Mouse (Mus musculus) layer of hippocampus, adult 18-20 months (tissue): ENCODE measurements around the gene Paqr6. TPM values are rescaled to one million over a fixed set of nuclear protein-coding genes. Genes with fewer than 3 reads are reported as not detected.

ENCODE experiments used
- DNase-seq, 2 experiments: peaks; one replicate each; pipeline ENCODE4 v3.0.0; 2022; ENCODE audit warnings: low spot score in 2 of 2
- long read RNA-seq: library from polyadenylated mRNA; stranded (forward); transcript quantifications from one replicate; pipeline ENCODE4 v2.0.0, GENCODE M21; 2021
- total RNA-seq, 2 experiments: library from RNA; stranded (reverse); gene quantifications; 2 replicates each; pipeline ENCODE4 v1.2.3; 2021

Paqr6 gene
- total RNA-seq = 10 to 100 TPM; 14.0 to 16.6 TPM
- long read RNA-seq, transcript Paqr6-204 (8 exons, 1,670 nt) = major isoform, 7 of 25 reads
- long read RNA-seq, partial matches to known transcripts = 0 of 25 reads
- long read RNA-seq, other reads (novel, unspliced or antisense) = 16 of 25 reads

- DNase-seq = peak in 1 of 2 experiments; percentile 44
Observed at GRCm38 (mm10) chr3:88364337-88364736, at the start of gene Paqr6. TSS of gene Paqr6 (plus strand) at chr3:88364584.

GRCm38 (mm10) chr3:88324951-88325405, 39.4 kb upstream of the Paqr6 start, which contains the start of gene Glmp:
TSS of gene Glmp (plus strand) at chr3:88325023.
- peak; percentile 28 to 72 for DNase-seq

GRCm38 (mm10) chr3:88328956-88329355, 35.4 kb upstream of the Paqr6 start:
- no peak for DNase-seq

GRCm38 (mm10) chr3:88331282-88331681, 33.1 kb upstream of the Paqr6 start:
- DNase-seq = no peak

GRCm38 (mm10) chr3:88334029-88334658, 30.2 kb upstream of the Paqr6 start:
- no peak for DNase-seq

- no peak for DNase-seq
Observed at GRCm38 (mm10) chr3:88334902-88335435, 29.4 kb upstream of the Paqr6 start.

- DNase-seq = no peak
Observed at GRCm38 (mm10) chr3:88335436-88336053, 28.8 kb upstream of the Paqr6 start.

- peak; percentile 94 to 97 for DNase-seq
Observed at GRCm38 (mm10) chr3:88336058-88337013, 28.0 kb upstream of the Paqr6 start, which contains the start of the genes Tmem79 and Smg5. TSS of gene Tmem79 (minus strand) at chr3:88336148. TSS of gene Smg5 (plus strand) at chr3:88336260.

GRCm38 (mm10) chr3:88337367-88338020, 26.9 kb upstream of the Paqr6 start:
- DNase-seq = no peak

GRCm38 (mm10) chr3:88338316-88338715, 26.1 kb upstream of the Paqr6 start:
- no peak for DNase-seq

GRCm38 (mm10) chr3:88339006-88339405, 25.4 kb upstream of the Paqr6 start:
- no peak for DNase-seq

- no peak for DNase-seq
Observed at GRCm38 (mm10) chr3:88350732-88351131, 13.7 kb upstream of the Paqr6 start.

- DNase-seq = no peak
Observed at GRCm38 (mm10) chr3:88352907-88353306, 11.5 kb upstream of the Paqr6 start.

GRCm38 (mm10) chr3:88354396-88355165, 9.8 kb upstream of the Paqr6 start:
- no peak for DNase-seq

GRCm38 (mm10) chr3:88359584-88359983, 4.8 kb upstream of the Paqr6 start:
- no peak for DNase-seq

- no peak for DNase-seq
Observed at GRCm38 (mm10) chr3:88359989-88360388, 4.4 kb upstream of the Paqr6 start.

- no peak for DNase-seq
Observed at GRCm38 (mm10) chr3:88361096-88361495, 3.3 kb upstream of the Paqr6 start.

- peak in 1 of 2 experiments; percentile 34 for DNase-seq
Observed at GRCm38 (mm10) chr3:88361612-88362313, 2.6 kb upstream of the Paqr6 start.

GRCm38 (mm10) chr3:88363700-88364099, 684 bp upstream of the Paqr6 start:
- DNase-seq = peak in 1 of 2 experiments; percentile 61
